ENCODE assay signal across 8 mouse cellular contexts in the genomic region with DNA sequence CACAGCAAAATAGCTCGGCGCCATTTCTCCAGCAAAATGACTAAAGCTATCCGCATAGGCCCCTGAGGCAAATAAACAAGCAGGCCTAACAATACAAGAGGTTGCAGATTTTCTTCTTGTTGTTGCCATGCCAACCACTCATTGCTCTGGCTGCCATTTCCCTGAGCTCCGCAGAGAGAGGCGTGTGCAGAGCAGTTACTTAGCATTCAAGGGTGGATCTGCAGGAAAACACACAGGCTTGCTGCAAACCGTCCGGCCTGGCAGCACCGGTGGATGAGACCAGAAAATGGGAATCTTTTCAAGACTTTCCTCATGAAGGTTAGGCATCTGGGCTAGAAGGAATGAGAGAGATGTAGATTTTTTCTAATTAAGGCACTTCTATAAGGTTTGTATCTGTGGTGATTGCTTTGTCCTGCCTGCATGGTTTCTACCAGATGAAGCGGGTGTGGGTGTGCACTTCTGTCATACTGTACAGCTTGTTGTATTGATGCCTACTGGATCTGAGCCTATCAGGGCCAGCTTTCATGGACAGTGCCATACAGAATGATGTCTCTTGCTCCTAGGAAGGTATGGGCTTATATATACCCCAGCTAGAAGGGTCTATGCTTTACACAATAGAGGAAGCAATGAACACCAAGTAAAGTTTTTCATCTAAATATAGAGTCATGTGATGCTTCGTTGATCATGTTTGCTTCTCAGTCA.
A peak's percentile ranks its signal among the peaks of the same experiment; 100 is the strongest.
DNase-seq lines count a peak whose midpoint lies in the region; ATAC-seq lines count a peak whose summit lies in the region.
"Had no signal": no experiment of that assay in that cellular context is flagged by ENCODE, and none has a peak within 500 bp of the region (broad histone marks: within the 10 kb centered on the region; RNA-seq: fewer than 3 reads in every experiment).

No protein-coding gene starts in this region.

- no peak overlapping the region for H3K4me3 ChIP-seq in limb, embryonic 13.5 days
- no peak overlapping the region for H3K4me3 ChIP-seq in intestine, embryonic 15.5 days (replicated peaks)

- peak; percentile 75; the same call in 1 of the 2 replicates for ATAC-seq in limb, embryonic 13.5 days (ENCODE audit: low FRiP score, low read depth)
- no peak for ATAC-seq in intestine, embryonic 15.5 days

- 57% methylated on average over 10 of the region's 10 CpGs for WGBS in limb, embryonic 13.5 days
- 73% methylated on average over 10 of the region's 10 CpGs for WGBS in intestine, embryonic 15.5 days

- H3K9me3 ChIP-seq in limb, embryonic 13.5 days, result no peaks in the 10 kb centered on the region
- no peaks in the 10 kb centered on the region for H3K9me3 ChIP-seq in intestine, embryonic 15.5 days

- no peak overlapping the region for H3K27ac ChIP-seq in limb, embryonic 13.5 days
- H3K27ac ChIP-seq in intestine, embryonic 15.5 days, result no peak overlapping the region
- H3K27ac ChIP-seq: kidney, postnatal 0 days had no signal

- no peak overlapping the region for H3K9ac ChIP-seq in limb, embryonic 13.5 days
- no peak overlapping the region for H3K9ac ChIP-seq in intestine, embryonic 15.5 days

- DNase-seq in embryo, embryonic 10 days (ENCODE audit: low spot score), result peak; percentile 72
- peak; percentile 41 to 54 for DNase-seq in frontal cortex, postnatal 10 days (ENCODE audit: low spot score in 2 of 2)
- peak; percentile 55 for DNase-seq in right cerebral cortex, postnatal 4 days
- no peak for DNase-seq in gastrocnemius, adult 18-20 months (ENCODE audit: low spot score)
- DNase-seq in B cell, adult 2 months, result no peak

- H3K27me3 ChIP-seq in limb, embryonic 13.5 days, result no peaks in the 10 kb centered on the region
- H3K27me3 ChIP-seq in intestine, embryonic 15.5 days (replicated peaks), result no peaks in the 10 kb centered on the region

- H3K4me1 ChIP-seq in limb, embryonic 13.5 days, result peaks cover 7% of the 10 kb centered on the region; the same call in 1 of the 2 replicates
- H3K4me1 ChIP-seq in intestine, embryonic 15.5 days (replicated peaks), result no peaks in the 10 kb centered on the region

- peak overlapping the region; percentile 14 for H3K4me2 ChIP-seq in limb, embryonic 13.5 days (replicated peaks)
- H3K4me2 ChIP-seq in intestine, embryonic 15.5 days (replicated peaks), result no peak overlapping the region

- H3K36me3 ChIP-seq in limb, embryonic 13.5 days, result no peaks in the 10 kb centered on the region
- H3K36me3 ChIP-seq in intestine, embryonic 15.5 days, result no peaks in the 10 kb centered on the region

Comparison
In these comparisons a context has a peak if more than half of its experiments do, and no peak if none do; other contexts are left out.
1. DNase-seq: peak in embryo, embryonic 10 days (single experiment), frontal cortex, postnatal 10 days (2 of 2) and right cerebral cortex, postnatal 4 days (single experiment); none in gastrocnemius, adult 18-20 months (single experiment) and B cell, adult 2 months (0 of 2).